Mouse (Mus musculus) ES-E14 (cell line): ENCODE data around the gene Scube1.

Source experiments
- CHD2 ChIP-seq: IDR thresholded peaks from 2 replicates; pipeline ENCODE4 v1.6.1; 2014; ENCODE audit warnings: mild to moderate bottlenecking, low read depth, low read length, inconsistent platforms
- HCFC1 ChIP-seq: IDR thresholded peaks from 2 replicates; pipeline ENCODE4 v1.6.1; 2012; ENCODE audit warnings: low read length, inconsistent platforms, borderline replicate concordance; ENCODE audit not compliant: insufficient read depth
- MAFK ChIP-seq: IDR thresholded peaks from 2 replicates; pipeline ENCODE4 v1.6.1; 2014; ENCODE audit warnings: mild to moderate bottlenecking, low read depth, low read length, inconsistent platforms; ENCODE audit not compliant: insufficient read depth
- ZC3H11A ChIP-seq: IDR thresholded peaks from 2 replicates; pipeline ENCODE4 v1.6.1; 2012; ENCODE audit warnings: low read depth, mild to moderate bottlenecking, inconsistent platforms, low read length, borderline replicate concordance

DNA sequence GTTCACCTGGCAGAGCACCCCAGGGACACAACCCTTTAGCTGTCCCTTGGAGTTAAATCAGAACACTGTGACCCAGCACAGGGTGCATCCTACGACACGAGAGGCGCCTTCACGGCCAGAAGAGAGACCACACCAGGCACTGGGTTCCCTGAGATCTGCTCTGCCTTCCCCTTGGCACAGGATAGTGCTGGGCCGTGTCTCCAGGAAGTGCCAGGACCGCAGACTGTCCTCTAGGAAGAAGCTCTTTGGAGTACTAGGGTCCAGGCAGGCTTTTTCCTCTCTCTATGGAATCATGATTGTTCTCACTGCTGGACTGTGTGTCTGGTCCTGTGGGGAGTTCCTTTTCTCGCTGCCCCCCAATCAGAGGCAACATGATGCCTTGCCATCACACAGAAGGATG is 44.5 kb downstream of the Scube1 start:
- TF ChIP-seq MAFK (no peak), ZC3H11A (no peak), CHD2 (no peak), HCFC1 (no peak)
